Mouse (Mus musculus): ENCODE results near the gene Actn1.

The Actn1 gene

DNA sequence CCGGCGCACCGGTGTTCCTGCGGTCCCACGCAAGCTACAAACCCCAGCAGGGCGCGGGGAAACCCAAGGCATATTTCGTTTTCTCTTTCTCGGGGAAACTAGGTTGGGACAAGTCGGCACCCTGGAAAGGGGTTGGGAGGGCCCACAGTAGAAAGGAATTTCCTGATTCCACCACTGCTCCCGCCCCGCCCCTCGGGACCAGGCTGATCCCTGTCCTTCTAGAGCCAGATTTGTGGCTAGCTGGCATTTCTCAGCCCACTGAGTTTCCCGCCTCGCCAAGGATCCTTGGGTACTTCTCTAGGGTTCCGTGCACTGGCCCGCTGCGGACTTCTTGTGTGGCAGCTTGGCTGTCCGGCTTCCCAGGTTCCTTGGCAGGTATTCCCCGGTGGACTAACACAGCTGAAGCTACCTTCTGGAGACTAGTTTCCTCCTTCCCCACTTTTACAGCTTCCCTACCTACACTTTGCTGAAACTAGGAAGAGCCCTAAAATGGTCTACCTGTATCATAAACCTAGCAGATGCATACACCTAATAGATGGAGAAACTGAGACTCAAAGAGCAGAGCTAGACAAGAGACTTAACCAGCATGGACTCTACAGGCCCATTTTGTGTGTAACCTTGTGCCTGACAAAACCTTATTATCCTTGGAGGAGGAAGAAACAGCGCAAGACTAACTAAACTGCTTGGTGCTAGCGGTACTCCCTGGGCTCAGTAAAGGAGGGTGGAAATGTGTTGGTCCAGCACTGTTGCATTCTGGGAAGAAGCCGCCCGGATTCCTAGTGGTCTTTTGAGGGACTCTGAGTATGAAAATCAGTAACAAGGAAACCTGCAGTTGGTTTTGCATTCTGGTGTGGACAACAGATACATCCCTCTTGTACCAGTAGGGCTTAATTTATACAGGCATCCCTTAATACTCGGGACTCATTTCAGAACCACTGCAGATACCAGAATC, 849 bp upstream of the Actn1 start:
- no peak for DNase-seq (ENCODE audit: extremely low spot score, low spot score)

DNA sequence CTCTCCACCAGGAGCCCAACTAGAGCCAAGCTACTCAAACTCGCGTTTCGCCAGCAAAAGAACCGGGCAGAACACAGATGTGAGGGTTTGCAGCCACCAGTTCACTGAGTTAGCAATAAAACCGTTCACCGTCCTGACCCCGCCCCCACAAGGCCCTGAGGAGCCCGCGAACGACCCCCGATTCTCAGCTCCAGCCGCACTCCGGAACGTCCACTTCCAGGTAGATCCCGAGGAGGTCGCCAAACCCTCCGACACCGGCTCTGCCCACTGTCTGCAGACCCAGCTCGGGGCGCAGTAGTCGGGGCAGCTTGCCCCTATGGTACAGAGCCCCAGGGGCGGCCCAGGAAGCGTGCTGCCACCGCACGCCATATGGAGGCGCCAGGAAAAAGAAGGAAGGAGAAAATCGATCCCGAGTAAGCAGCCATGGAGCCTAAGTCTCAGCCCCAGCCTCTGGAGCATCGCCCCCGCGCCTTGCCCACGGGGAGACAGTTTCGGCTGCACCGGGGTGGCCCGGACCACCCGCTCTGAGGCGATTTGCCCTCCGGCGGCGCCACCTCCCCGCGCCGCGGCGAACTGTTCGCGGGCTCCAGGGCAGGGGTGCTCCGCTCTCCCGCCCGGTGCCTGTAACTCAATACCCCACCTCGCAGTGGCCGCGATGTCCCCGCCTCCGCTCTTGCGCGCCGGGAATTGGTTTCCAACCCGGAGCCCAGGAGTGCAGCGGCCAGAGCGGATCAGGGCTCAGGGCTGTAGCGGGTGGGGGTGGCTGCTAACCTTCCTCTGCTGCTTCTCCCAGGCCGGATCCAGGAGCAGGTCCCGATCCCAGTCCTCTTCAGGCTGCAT, 735 bp downstream of the Actn1 start:
- DNase-seq (ENCODE audit: extremely low spot score, low spot score): peak; percentile 88

DNA sequence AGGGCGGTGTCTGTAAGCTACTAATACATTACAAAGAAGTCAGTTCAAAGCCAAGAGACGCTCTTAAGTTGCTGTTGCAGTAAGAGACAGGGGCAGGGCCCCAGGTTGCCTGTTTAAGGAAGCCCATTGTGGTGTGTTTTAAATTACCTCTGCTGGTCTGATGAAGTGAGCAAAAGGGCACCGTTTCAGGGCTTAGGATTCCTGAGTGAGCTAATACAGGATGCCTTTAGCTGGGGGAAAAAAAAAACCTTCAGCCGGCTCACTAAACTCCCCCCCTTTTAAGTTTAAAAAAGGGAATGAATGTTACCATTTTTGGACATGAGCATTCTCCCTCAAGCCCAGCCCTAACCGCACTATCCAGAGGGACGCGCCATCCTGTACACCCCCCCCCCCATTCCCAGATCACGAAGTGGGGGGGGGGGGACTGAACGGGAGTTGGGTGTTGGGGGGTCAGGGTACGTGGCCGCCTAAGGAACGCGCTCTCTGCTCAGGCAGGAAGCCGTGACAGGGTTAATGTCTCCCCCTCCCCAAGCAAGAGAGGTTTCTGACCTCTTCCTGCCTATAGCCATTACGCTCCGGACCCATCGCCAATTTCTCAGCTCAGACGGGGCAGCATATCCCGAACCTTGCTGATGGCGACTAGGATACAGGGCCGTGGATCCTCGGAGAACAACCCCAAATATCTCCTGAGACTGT, 1.5 kb downstream of the Actn1 start:
- DNase-seq (ENCODE audit: extremely low spot score, low spot score): peak; percentile 26

DNA sequence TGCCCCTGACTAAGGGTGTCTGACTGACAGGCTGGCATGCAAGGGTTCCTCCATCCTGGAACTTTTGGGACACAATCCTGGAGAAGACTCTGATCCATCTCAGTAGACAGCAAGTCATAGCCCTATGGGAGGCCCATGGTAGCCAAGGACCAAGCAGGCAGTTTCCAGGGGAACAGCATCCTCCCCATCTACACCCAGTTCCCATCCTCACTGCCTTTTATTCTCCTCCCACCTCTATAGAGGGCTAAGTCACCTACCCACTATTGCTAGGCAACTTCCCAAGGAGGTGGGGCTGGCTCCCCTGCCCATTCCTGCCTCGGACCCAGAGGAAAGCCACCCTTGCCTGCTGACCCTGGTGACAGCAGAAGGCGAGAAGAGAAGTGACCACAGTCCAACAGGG, 8.2 kb downstream of the Actn1 start:
- no peak for DNase-seq (ENCODE audit: extremely low spot score, low spot score)

DNA sequence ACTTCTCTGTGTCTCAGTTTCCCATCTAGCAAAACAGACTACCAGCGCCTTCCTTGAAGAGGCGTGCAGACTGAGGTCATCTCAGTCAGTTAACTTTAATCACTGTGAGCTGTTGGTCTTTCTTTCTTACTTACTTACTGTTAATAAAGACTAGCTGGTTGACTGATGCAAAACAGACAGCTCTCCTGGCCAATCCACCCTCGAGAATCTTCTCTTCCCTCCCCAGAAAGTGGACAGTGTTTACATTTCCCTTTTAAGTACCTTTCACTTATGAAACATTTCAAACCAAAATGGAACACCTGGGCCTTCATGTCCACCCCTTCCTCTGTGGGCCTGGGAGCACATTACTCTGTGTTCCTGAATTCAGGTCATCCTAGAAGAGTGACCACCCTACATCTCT, 8.6 kb downstream of the Actn1 start:
- DNase-seq (ENCODE audit: extremely low spot score, low spot score): no peak

DNA sequence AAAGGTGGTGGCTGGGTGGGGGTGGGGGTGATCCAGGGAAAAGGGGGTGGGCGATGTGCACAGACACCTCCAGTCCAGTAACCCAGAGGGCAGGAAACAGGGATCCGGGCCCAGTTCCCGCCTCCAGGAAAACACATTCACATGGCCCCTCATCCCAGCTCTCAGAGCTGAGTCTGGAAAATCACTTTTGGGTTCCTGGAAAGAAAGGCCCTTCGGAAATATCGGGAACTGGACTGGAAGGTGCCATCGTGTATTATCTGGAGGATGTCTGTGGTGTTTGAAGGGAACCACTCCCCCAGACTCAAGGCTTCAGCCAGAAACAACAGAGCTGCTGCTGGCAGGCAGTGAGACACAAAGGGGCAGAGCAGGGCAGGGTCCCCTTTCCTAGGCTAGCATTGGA, 10.6 kb downstream of the Actn1 start:
- no peak for DNase-seq (ENCODE audit: extremely low spot score, low spot score)

DNA sequence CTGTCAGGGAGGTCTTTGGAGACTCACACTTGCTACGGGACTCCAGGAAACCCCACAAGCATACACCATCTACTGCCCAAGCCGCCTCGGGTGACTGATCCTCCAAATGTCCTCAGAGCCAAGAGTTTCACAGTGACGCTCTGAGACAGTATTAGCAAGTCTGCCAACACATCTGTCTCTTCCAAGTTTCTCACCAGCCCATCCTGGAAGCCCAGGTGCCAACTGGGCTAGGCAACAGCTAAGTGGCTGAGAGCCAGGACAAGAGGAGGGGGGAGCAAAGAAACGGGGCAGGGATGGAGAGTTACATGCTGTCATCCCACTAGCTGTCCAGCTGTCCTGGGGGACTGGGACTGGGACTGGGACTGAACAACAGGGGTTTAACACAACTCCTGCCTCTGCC, 13.1 kb downstream of the Actn1 start:
- DNase-seq (ENCODE audit: extremely low spot score, low spot score): no peak

DNA sequence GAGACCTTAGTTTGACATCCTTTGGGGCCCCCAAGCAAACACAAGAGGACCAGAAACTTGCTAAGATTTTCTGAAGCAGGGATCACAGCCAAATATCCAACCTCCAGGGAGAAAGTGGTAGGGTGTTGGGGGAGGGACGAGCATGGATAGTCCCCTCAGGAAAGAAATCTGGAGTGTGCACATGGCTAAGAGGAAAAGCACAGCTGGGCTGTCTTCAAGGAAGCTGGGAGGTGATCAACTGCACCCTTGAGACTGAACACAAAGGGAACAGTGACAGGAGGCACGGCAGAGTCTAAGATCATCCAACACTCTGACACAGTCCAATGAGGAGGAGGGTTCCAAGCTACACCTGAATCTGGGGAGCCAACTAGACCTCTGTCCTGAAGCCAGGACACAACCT, 13.7 kb downstream of the Actn1 start:
- no peak for DNase-seq (ENCODE audit: extremely low spot score, low spot score)

DNA sequence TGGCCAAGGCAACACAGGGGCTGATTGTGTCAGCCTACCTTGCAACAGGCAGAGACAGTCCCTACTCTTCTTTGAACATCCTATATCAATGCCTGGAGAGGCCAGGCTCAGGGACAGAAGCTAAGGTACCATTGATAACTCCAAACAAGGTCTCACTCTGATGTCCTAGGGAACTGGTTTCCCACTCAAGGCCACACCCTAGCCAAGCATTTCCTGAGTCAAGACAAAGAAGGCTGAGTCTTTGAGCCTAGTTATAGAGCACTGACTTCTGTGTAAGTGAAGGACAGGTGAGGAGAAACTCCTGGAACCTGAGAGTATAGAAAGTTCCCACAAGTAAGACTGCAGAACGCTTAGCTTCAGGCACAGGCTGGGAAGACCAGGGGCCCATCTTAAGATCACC, 15.4 kb downstream of the Actn1 start:
- DNase-seq (ENCODE audit: extremely low spot score, low spot score): no peak

DNA sequence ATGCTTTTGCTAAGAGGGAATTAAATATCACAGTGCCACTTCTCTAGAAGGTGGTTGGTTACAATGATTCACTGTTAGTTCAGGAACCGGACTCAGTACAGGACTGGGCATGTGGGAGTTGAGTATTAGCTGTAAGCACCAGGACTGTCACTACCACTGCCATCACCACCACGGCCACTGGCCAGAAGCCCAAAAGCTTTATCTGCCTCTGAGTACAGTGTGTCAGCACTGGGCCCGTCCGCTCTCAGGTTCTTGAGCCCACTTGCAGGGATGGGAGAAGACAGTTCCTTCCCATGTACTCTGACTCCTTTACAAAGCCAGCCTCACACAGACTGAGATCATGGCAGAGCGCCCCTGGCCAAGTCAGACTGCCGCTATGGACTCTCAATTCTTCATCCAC, 16.0 kb downstream of the Actn1 start:
- DNase-seq (ENCODE audit: extremely low spot score, low spot score): no peak

DNA sequence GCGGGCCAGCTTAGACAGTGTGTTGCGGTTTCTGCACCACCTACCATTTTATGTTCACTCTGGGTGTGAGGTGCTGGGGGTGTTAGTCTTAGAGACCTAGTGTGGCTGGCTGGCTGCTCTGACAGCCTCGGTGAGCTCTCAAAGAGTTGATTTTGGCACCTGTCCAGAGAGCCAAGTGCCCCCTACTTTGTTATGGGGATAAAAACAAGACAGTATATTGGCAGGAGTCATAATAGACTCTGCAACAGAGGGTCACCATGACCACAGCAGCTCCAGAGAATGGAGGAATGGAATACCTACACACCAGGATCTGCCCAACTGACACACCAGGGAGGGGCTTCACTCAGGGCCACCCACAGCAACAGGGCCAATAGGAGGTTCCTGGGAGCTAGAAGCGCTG, 16.8 kb downstream of the Actn1 start:
- no peak for DNase-seq (ENCODE audit: extremely low spot score, low spot score)

DNA sequence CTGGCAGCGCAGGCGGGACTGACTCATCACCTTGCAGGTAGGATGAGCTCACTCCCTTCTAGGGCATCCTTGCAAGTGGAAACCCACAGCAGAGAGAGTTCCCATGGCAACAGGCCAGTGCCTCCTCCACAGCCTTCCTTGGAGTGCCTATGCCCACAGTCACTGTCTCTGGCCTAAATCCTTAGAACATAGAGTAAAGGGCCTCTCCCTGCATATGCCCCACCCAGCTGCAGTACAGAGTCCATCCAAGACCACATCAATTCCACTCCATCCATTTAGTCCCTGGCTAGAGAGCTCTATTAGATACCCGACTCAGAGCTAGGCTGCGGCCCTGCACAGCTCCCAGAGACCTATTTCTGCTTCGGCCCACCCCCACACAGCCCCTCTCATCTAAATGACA, 20.7 kb downstream of the Actn1 start:
- no peak for DNase-seq (ENCODE audit: extremely low spot score, low spot score)

DNA sequence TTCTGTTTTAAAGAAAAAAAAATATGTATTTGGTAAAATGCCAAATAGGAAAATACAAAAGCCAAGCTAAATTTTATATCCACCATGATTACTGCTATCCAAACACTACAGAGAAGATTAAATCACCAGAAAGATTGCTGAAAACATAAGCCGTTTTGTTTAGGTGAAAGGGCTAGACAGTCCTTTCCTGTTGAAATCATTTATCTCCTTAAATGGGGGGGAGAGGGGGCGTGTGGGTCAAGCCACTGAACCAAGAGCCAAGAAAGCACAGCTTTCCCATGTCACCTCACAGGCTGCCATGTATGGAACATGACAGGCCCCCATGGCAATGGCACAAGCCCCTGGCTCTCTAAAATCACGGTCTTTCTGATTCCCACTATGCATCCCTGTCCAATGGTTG, 21.6 kb downstream of the Actn1 start:
- no peak for DNase-seq (ENCODE audit: extremely low spot score, low spot score)

DNA sequence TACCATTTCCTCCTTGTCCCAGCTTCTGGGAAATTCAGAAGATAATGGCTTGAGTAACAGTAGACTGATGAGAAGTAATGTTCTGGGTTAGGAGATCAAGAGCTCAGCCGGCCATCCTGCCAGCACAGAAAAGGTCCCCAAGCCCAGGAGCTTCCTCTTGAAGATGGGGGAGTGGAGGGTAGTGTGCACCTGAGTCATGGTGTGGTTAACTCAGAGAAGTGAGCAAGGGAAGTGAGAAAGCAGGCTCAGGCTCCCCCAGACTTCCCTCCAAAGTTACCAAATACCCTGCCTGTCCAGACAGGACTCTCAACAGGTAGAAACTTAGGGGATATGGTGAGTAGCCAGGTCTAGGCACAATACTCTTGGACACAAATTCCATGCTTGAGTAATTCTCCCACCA, 24.9 kb downstream of the Actn1 start:
- DNase-seq (ENCODE audit: extremely low spot score, low spot score): no peak

DNA sequence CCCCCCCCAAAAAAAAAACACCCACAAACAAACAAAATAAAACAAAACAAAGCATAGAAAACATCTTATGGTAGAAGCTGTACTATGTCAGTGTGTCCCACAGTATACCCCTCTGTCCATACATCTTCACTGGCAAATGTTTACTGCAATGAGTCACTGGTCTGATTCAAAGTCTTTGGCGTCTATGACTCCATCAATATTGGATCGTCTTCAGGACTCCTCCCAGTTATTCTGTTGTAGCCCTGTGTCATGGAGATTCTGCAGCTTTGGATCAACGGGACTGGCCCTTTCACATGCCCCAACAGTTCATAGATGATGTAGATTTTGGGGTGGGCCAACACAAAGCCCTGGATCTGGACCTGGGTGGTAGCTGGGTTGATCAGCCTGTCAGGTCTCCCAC, 25.9 kb downstream of the Actn1 start:
- DNase-seq (ENCODE audit: extremely low spot score, low spot score): no peak

DNA sequence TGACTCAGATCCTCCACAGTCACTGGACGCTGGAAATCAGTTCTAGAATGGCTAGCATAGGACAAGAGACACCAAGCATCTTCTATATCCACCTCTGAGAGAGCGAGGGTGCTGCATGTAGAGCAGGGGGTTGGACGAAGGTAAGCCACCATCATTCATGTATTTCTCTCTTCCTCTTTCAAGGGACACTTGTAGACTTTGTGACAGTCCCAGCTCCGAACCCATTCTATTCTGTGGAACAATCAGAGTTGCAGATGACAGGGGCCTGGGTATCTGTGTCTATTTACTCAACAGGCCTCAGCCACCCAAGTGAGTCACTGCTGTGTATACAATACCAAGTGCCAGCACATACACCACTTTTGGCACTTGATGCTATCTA, 27.3 kb downstream of the Actn1 start:
- DNase-seq (ENCODE audit: extremely low spot score, low spot score): no peak

DNA sequence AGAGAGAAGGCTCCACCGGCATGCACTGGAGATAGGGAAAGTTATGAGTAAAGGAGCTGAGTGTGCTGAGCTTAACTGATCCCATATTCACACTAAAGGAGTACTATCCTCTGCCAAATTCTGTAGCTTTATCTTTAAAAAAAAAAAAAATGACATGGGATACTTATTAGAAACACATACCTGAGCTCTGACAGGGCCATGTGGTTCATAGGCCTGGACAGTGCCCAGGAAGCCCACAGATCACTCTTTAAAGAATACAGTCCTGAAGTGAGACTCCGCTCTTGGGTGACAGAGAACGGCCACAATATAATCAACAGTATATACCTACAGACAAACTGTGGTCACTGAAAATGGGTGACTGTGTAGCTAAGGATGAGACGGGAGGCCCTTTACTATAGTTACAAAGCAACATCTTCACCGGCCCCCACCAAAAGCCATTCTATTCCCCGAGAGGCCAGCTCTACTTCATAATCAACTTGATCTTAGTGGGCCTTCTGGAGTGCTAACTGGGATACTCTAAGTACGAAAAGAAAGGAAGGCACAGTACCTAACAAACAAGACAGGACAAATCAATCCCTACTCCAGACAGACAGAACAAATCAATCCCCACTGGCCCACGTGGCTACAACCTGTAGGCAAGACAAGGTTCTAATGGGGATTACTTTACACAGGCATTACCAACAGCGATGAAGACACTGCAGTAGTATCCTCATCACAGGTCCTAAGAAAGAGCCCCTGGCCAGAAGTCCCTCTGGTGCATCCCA, 27.9 kb downstream of the Actn1 start:
- no peak for DNase-seq (ENCODE audit: extremely low spot score, low spot score)

DNA sequence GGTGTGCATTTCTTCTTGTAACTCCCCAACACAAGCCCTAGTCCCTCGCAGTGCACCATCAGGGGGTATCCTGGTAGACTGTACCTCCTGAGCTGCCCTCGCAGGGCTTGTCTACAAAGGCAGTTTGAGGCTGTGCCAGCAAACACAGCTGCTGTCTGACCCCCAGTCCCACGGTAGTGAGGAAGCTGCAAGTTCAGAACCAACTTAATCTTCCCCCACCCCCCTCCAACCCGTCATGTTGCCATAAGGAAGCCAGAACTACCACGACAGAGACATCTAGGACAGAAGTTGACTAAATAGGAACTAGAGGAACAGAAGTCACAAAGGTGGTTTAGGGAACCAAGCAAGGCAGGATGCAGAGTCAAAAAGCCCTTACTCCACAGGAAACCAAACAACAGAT, 28.9 kb downstream of the Actn1 start:
- no peak for DNase-seq (ENCODE audit: extremely low spot score, low spot score)

DNA sequence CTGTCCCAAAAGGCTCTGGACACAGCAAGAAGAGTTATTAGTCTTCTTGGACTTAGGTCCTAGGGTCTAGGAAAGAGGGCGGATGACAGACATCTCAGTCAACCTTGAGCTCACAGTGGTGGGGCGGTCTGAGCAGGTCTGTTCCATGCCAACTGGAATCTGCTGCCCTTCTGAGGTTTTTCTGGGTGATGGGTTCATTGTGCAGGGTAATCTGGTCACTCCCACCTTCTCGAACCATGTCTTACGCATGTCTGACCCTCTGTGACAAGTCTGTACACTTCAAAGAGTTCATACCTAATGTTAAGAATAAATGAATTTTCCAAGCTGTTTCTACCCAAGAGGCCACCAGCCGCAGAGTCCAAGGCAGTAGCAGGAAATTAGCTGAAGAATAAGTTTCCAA, 29.3 kb downstream of the Actn1 start:
- DNase-seq (ENCODE audit: extremely low spot score, low spot score): no peak

DNA sequence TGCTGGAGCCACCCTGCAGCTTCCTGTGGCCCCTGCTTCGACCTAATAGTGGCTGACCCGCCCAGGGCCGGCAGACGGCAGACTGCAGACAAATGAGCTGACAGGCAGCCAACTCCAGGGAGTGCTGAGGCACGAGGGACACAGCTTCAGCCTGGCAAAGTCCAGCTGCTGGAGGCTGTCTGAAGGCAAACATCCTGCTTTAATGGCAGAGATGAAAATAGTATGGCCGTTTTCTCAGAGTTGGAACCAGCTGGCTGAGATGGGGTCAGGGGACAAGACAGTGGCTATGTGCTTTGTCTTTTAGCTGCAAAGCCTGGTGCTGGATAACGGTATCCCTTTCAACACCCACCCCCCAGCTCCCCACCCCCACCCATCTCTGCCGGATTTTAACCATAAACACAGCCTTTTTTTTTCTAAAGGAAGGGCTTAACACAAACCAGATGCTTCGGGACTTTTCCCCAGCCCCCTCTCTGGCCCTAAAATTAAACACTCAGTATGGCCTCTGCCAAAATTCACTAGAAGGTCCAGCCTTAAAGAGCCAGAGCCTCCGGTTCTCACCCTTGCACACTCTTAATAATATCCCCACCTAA, 30.0 kb downstream of the Actn1 start:
- peak; percentile 77 for DNase-seq (ENCODE audit: extremely low spot score, low spot score)

All from neural tube, embryonic 10.5 days (tissue).